Mouse (Mus musculus): ENCODE data around the gene Cyth4. TPM values are rescaled to one million over a fixed set of nuclear protein-coding genes. Genes with fewer than 3 reads are reported as not detected.

Cyth4 gene
- 6.4 and 6.6 TPM in 2 replicates for polyA plus RNA-seq (2016; fragmentation: Nextera tagmentation; extraction: Ambion mirVana)

DNA sequence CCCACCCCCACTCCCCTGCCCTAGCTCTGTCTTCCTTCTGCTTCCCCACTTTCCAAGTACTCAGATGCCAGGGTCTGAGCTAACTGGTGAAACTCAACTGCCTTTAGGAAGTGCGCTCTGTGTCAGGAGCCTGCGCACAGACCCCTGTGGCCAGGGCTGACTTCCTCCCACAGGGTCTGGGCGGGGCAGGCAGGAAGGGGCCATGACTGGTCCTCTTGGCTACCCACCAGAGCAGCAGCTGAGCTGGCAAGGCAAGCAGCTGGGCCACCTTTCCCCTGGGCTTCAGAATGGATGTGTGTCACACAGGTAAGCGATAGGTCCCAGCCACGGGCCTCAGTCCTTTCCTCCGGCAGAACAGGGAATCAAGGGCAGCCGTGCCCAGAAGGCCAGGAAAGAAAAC lies at the start of gene Cyth4:
Cyth4 (plus strand) TSS at position 134 of the 400 bp plus-strand sequence.
- WGBS, result 87% methylated on average over 7 of the region's 7 CpGs
- Histone ChIP-seq H3K4me3 (no peak within 1 kb of the TSS), H3K4me1 (no peaks in the 10 kb centered on the region), H3K9me3 (no peaks in the 10 kb centered on the region), H3K36me3 (no peaks in the 10 kb centered on the region), H3K4me2 (replicated peaks) (no peak within 1 kb of the TSS), H3K27me3 (replicated peaks) (no peaks in the 10 kb centered on the region), H3K27ac (no peak within 1 kb of the TSS), H3K9ac (no peak within 1 kb of the TSS)
- ATAC-seq (ENCODE audit: low FRiP score, low read depth), result no peak

GRCm38 (mm10) chr15:78547415-78548335 lies 49.2 kb upstream of the Cyth4 start:
- Histone ChIP-seq H3K9me3 (peaks cover 9% of the 10 kb centered on the region; the same call in 1 of the 2 replicates), H3K36me3 (no peaks in the 10 kb centered on the region), H3K27me3 (replicated peaks) (no peaks in the 10 kb centered on the region; the same call in 1 of the 2 replicates), H3K4me2 (replicated peaks) (no peak overlapping the region), H3K9ac (no peak overlapping the region), H3K4me3 (no peak overlapping the region), H3K4me1 (peaks cover 20% of the 10 kb centered on the region), H3K27ac (no peak overlapping the region)
- no peak for ATAC-seq (ENCODE audit: low FRiP score, low read depth)
- 53% methylated on average over 5 of the region's 5 CpGs for WGBS

- Histone ChIP-seq H3K9me3 (peaks cover 13% of the 10 kb centered on the region; the same call in 1 of the 2 replicates), H3K27me3 (replicated peaks) (no peaks in the 10 kb centered on the region; the same call in 1 of the 2 replicates), H3K4me3 (no peak overlapping the region), H3K4me1 (peaks cover 20% of the 10 kb centered on the region), H3K4me2 (replicated peaks) (no peak overlapping the region), H3K27ac (no peak overlapping the region), H3K36me3 (no peaks in the 10 kb centered on the region), H3K9ac (no peak overlapping the region)
- 0 out of 2 replicates have a peak, but pooled peaks have one; percentile 21 for ATAC-seq (ENCODE audit: low FRiP score, low read depth)
- WGBS, result 32% methylated on average over 3 of the region's 3 CpGs
These were observed 48.5 kb upstream of the Cyth4 start for GRCm38 (mm10) chr15:78548336-78548665.

DNA sequence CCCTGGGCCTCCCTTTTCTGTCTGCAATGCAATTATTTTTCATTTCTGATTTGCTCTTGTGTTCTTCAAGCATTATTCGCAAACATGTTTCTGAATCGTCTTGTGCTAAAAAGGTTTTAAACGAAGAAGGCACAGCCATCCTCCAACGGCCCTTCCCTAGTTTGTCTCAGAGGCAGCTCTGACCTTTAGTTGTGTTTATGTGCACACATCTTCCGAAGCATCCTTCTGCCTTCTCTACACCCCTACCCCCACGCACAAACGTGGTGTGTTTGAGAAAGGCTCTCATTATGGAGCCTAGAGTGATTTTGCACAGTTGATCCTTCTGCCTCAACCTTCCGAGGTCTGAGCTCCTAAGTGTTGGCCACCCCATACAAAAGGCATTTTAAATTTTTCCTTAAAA lies 48.1 kb upstream of the Cyth4 start:
- Histone ChIP-seq H3K4me1 (peaks cover 20% of the 10 kb centered on the region), H3K9ac (no peak overlapping the region), H3K4me3 (no peak overlapping the region), H3K36me3 (no peaks in the 10 kb centered on the region), H3K27ac (no peak overlapping the region), H3K4me2 (replicated peaks) (no peak overlapping the region), H3K27me3 (replicated peaks) (no peaks in the 10 kb centered on the region; the same call in 1 of the 2 replicates), H3K9me3 (peaks cover 13% of the 10 kb centered on the region; the same call in 1 of the 2 replicates)
- 73% methylated on average over 8 of the region's 8 CpGs for WGBS
- ATAC-seq (ENCODE audit: low FRiP score, low read depth), result no peak

DNA sequence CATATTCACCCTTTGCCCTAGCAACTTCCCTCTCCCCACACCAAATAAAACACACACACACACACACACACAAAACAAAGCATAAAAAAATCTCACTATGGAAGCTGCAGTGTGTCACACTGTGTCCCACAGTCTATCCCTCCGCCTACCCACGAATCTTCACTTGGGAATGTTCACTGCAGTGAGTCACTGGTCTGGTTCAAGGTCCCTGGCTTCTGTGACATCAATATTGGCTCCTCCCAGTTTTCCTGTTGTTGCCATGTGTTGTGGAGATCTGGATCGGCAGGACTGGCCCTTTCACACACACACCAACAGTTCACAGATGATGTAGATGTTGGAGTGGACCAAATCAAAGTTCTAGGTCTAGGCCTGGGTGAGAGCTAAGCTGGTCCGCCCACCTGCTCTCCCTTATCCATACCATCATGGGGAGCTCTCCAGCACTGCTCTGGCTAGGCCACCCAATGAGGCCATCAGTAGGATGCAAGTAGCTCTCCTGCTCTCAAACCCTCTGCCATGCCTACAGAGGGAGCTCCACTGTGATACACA lies 47.6 kb upstream of the Cyth4 start:
- Histone ChIP-seq H3K4me2 (replicated peaks) (no peak overlapping the region), H3K27ac (no peak overlapping the region), H3K36me3 (no peaks in the 10 kb centered on the region), H3K9me3 (peaks cover 13% of the 10 kb centered on the region; the same call in 1 of the 2 replicates), H3K4me1 (peaks cover 16% of the 10 kb centered on the region), H3K9ac (no peak overlapping the region), H3K4me3 (no peak overlapping the region), H3K27me3 (replicated peaks) (no peaks in the 10 kb centered on the region; the same call in 1 of the 2 replicates)
- ATAC-seq (ENCODE audit: low FRiP score, low read depth), result no peak
- WGBS, result 80% methylated on average over 4 of the region's 4 CpGs

DNA sequence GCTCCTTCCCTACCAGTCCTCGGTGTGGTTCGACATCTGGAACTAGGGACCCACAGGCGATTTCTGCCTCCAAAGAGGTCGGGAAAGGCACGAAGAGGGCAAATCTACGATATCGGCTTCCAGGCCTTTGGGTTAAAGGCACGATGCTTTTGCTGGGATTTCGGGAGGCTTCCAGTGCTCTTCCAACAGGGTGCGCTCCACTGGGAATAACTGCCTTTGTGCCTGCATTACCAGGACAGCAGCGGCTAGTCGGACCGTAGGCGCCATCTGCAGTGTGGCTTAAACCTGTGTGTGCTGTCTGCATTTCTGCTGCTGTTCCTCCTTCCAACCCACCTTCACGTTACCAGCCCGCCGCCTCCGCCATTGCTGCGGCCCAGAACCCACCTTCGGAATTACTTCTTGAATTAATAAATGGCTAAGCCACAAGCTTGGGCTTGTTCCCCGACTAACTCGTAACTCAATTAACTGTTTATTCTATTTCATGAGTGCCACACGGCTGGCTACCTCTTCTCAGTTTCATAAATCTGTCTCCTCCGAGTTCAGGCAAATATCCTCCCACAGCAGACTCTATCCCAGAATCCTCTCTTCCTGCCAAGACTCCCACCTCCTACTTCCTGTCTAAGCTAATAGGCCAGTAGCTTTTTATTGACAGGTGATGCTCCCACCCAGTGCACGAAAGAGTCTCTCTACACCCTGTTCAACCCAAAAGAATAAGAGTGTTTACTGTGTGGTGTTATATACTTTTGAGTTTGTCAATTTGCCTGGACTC lies 42.1 kb upstream of the Cyth4 start:
- no peaks in the 10 kb centered on the region for H3K4me1 ChIP-seq
- H3K36me3 ChIP-seq, result no peaks in the 10 kb centered on the region
- no peaks in the 10 kb centered on the region for H3K27me3 ChIP-seq (replicated peaks)
- H3K9ac ChIP-seq, result no peak overlapping the region
- peaks cover 13% of the 10 kb centered on the region; the same call in 1 of the 2 replicates for H3K9me3 ChIP-seq
- no peak overlapping the region for H3K27ac ChIP-seq
- no peak for ATAC-seq (ENCODE audit: low FRiP score, low read depth)
- WGBS, result 73% methylated on average over 25 of the region's 25 CpGs
- 0 out of 2 replicates have a peak overlapping the region, but pooled peaks have one; percentile 12 for H3K4me2 ChIP-seq (replicated peaks)
- no peak overlapping the region for H3K4me3 ChIP-seq

GRCm38 (mm10) chr15:78557693-78558535 lies 38.9 kb upstream of the Cyth4 start:
- no peak overlapping the region for H3K4me2 ChIP-seq (replicated peaks)
- 67% methylated on average over 10 of the region's 10 CpGs for WGBS
- H3K4me1 ChIP-seq, result no peaks in the 10 kb centered on the region
- no peaks in the 10 kb centered on the region for H3K36me3 ChIP-seq
- 0 out of 2 replicates have a peak, but pooled peaks cover under 1% of the 10 kb centered on the region for H3K9me3 ChIP-seq
- H3K27me3 ChIP-seq (replicated peaks), result no peaks in the 10 kb centered on the region
- no peak overlapping the region for H3K27ac ChIP-seq
- no peak for ATAC-seq (ENCODE audit: low FRiP score, low read depth)
- H3K9ac ChIP-seq, result no peak overlapping the region
- no peak overlapping the region for H3K4me3 ChIP-seq

DNA sequence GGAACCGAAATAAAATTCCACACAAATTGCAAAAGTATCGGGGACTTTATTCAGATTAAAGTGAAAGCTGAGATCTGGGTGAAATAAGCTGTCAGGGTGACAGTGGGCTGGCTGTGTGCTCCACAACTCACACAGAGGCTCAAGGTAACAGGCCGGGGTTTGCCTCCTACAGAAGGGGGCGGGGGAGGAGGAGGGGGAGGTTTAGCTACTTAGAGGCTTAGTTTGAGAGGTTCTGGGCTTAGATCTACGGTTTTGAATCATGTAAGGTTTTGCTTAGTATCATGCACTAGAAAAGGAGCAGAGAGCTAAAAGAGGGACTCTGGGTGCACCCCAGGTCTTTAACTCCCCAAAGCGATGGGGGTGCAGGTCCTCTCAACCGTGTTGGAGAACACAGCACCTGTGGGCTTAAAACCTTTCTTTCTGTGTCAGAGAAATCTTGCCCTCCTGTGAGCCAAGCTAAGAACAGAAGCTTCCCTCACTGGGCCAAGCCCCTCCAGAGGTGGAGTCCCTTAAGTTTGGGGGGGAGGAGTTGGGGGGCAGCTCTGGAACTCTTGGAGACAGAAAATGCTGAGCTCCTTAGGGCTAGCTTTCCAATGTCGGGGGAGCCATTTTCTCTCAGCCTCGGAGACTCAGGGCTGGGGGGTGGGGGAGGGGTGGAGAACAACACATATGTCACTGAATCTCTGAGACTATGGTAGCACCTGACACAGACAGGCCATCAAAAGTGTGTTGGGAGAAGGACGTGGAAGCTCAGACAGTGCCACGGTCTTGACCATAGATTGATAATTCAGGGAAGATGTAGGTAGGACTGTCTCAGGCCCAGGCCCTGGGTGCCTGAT lies 37.5 kb upstream of the Cyth4 start:
- Histone ChIP-seq H3K27ac (no peak overlapping the region), H3K9ac (no peak overlapping the region), H3K27me3 (replicated peaks) (no peaks in the 10 kb centered on the region), H3K4me2 (replicated peaks) (no peak overlapping the region), H3K4me3 (no peak overlapping the region), H3K4me1 (no peaks in the 10 kb centered on the region), H3K9me3 (no peaks in the 10 kb centered on the region), H3K36me3 (no peaks in the 10 kb centered on the region)
- WGBS, result 71% methylated on average over 11 of the region's 11 CpGs
- no peak for ATAC-seq (ENCODE audit: low FRiP score, low read depth)

GRCm38 (mm10) chr15:78563344-78563743 lies 33.5 kb upstream of the Cyth4 start:
- no peaks in the 10 kb centered on the region for H3K4me1 ChIP-seq
- 97% methylated on average over 3 of the region's 3 CpGs for WGBS
- H3K9me3 ChIP-seq, result no peaks in the 10 kb centered on the region
- H3K36me3 ChIP-seq, result no peaks in the 10 kb centered on the region
- H3K27ac ChIP-seq, result no peak overlapping the region
- H3K4me2 ChIP-seq (replicated peaks), result no peak overlapping the region
- H3K9ac ChIP-seq, result no peak overlapping the region
- H3K4me3 ChIP-seq, result no peak overlapping the region
- ATAC-seq (ENCODE audit: low FRiP score, low read depth), result no peak
- H3K27me3 ChIP-seq (replicated peaks), result no peaks in the 10 kb centered on the region

DNA sequence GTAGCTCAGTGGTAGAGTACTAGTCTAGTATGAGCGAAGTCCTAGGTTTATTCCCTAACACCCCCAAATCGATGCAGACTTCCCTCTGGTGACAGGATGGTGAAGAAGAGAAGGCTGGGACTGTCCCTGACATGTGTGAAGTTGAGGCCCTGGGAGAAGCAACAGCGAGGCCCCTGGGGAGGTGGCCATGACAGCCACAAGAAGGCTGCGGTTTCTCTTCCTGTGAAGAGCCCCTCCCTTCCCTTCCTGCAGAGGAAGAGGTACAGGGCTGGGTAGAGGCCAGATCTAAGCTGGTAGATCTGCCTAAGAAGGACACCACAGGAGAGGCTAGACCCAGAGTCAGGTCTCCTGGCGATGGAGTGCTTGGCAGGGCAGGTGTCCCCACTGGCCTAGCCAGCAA lies 32.9 kb upstream of the Cyth4 start:
- H3K4me2 ChIP-seq (replicated peaks), result no peak overlapping the region
- WGBS, result 82% methylated on average over 5 of the region's 5 CpGs
- no peaks in the 10 kb centered on the region for H3K36me3 ChIP-seq
- H3K9me3 ChIP-seq, result no peaks in the 10 kb centered on the region
- H3K27me3 ChIP-seq (replicated peaks), result no peaks in the 10 kb centered on the region
- ATAC-seq (ENCODE audit: low FRiP score, low read depth), result no peak
- no peak overlapping the region for H3K27ac ChIP-seq
- H3K9ac ChIP-seq, result no peak overlapping the region
- no peak overlapping the region for H3K4me3 ChIP-seq
- no peaks in the 10 kb centered on the region for H3K4me1 ChIP-seq
